Mouse (Mus musculus): ENCODE data around the gene Mei1.

Gene Mei1

DNA sequence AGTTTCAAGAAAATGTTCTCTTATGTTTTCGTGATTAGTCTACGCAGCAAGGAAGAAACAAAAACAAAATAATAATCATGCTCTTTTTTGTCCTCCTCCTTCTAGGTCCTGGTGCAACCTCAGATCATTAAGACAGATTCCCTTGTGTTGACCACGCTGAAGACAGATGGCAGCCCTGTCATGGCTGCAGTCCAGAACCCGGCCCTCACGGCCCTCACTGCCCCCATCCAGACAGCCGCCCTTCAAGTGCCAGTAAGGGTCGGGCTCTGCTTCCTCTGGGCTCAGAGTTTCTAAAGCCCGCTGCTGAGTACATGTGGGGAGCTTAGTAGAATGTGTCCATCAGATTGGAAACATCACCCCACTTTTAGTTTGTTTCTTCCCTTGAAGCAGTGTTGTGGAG lies 102.9 kb downstream of the Mei1 start:
- no peak for DNase-seq (ENCODE audit: low spot score in 2 of 2)

DNA sequence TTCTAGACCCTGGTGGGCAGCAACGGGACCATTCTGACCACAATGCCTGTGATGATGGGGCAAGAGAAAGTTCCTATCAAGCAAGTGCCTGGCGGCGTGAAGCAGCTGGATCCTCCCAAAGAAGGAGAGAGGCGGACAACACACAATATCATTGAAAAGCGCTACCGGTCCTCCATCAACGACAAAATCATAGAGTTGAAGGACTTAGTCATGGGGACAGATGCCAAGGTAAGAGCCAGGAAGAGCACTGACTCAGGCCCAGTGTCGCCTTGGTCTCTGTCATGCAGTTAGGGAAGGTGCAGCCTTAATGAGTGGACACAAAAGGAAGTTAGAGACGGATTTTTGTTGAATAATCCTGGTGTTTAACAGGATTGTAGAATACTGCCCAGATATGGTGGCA lies 105.3 kb downstream of the Mei1 start:
- no peak for DNase-seq (ENCODE audit: low spot score in 2 of 2)
